Mouse (Mus musculus) heart, embryonic 10.5 days (tissue): ENCODE measurements around the gene Gm10644. TPM values are rescaled to one million over a fixed set of nuclear protein-coding genes. Genes with fewer than 3 reads are reported as not detected.

Experiments
- DNase-seq: peaks from one replicate; pipeline ENCODE4 v3.0.0-alpha.2; 2017; ENCODE audit warnings: low spot score
- H3K27ac ChIP-seq: fragments of 300-500 bp; sonication (generic); 2 replicates; pipeline ENCODE4 v1.5.1; 2016; ENCODE audit warnings: mild to moderate bottlenecking
- H3K27me3 ChIP-seq: fragments of 300-500 bp; sonication (generic); 2 replicates; pipeline ENCODE4 v1.6.1; 2016; ENCODE audit warnings: mild to moderate bottlenecking; ENCODE audit not compliant: poor library complexity, insufficient read depth, severe bottlenecking
- H3K36me3 ChIP-seq: fragments of 300-500 bp; sonication (generic); 2 replicates; pipeline ENCODE4 v1.6.1; 2016; ENCODE audit warnings: mild to moderate bottlenecking, moderate library complexity
- H3K4me1 ChIP-seq: fragments of 300-500 bp; sonication (generic); 2 replicates; pipeline ENCODE4 v1.6.1; 2016; ENCODE audit warnings: mild to moderate bottlenecking
- H3K4me3 ChIP-seq: fragments of 300-500 bp; sonication (generic); 2 replicates; pipeline ENCODE4 v1.5.1; 2016; ENCODE audit warnings: mild to moderate bottlenecking, moderate library complexity
- H3K9me3 ChIP-seq: fragments of 300-500 bp; sonication (generic); 2 replicates; pipeline ENCODE4 v1.6.1; 2016; ENCODE audit warnings: mild to moderate bottlenecking, moderate library complexity
- WGBS: fragments of 180-500 bp; shearing (Covaris S2); methylation state at CpG from one replicate; pipeline ENCODE4 v1.1.7; 2016; 5-methylcytosine and 5-hydroxymethylcytosine counted together
- polyA plus RNA-seq: library from polyadenylated mRNA; unstranded; fragments of >200 nt; fragmentation: Nextera tagmentation; extraction: Ambion mirVana; gene quantifications from 2 replicates; pipeline ENCODE4 v1.2.1, GENCODE M21; 2016

Gm10644 gene
- polyA plus RNA-seq, 1 experiment from 2014 or later, result 0.41 TPM

GRCm38 (mm10) chr8:83914232-83914631 lies 40.8 kb downstream of the Gm10644 start:
- Histone ChIP-seq H3K4me1 (peaks cover 69% of the 10 kb centered on the region), H3K9me3 (no peaks in the 10 kb centered on the region), H3K27me3 (no peaks in the 10 kb centered on the region), H3K36me3 (peaks cover 14% of the 10 kb centered on the region), H3K4me3 (no peak overlapping the region), H3K27ac (peak overlapping the region; percentile 67; the same call in 1 of the 2 replicates)
- 75% methylated on average over 3 of the region's 3 CpGs for WGBS
- no peak for DNase-seq

GRCm38 (mm10) chr8:83911809-83912731 lies 42.9 kb downstream of the Gm10644 start:
- Histone ChIP-seq H3K27me3 (no peaks in the 10 kb centered on the region), H3K9me3 (no peaks in the 10 kb centered on the region), H3K36me3 (peaks cover 4% of the 10 kb centered on the region; the same call in 1 of the 2 replicates), H3K27ac (0 out of 2 replicates have a peak overlapping the region, but pooled peaks have one; percentile 42), H3K4me3 (no peak overlapping the region), H3K4me1 (peaks cover 90% of the 10 kb centered on the region)
- 70% methylated on average over 5 of the region's 5 CpGs for WGBS
- DNase-seq, result no peak

DNA sequence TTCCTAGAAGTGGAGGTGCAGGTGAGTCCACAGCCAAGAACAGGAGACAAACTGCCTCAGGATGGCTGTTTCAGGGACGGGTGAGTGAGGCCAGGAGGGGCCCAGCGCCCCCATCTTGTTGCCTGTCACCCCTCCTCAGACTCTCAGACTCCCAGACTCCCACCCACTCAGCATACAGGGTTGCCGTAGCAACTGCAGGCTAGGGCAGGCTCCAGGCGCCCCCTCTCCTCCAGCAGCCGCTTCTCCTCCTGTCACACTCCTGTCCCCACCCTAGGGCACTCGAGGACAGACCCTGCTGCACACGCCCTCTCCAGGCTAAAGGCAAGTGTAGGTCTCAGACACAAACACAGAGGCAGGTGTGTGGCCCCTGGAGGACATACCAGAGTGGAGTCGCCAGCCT lies 45.7 kb downstream of the Gm10644 start:
- no peaks in the 10 kb centered on the region for H3K9me3 ChIP-seq
- WGBS, result 45% methylated on average over 8 of the region's 8 CpGs
- H3K36me3 ChIP-seq, result peaks cover 10% of the 10 kb centered on the region
- peak overlapping the region; percentile 5; the same call in 1 of the 2 replicates for H3K27ac ChIP-seq
- H3K4me3 ChIP-seq, result no peak overlapping the region
- DNase-seq, result no peak
- H3K4me1 ChIP-seq, result peaks cover 86% of the 10 kb centered on the region
- no peaks in the 10 kb centered on the region for H3K27me3 ChIP-seq

GRCm38 (mm10) chr8:83908583-83908982 lies 46.4 kb downstream of the Gm10644 start:
- Histone ChIP-seq H3K36me3 (peaks cover 10% of the 10 kb centered on the region), H3K4me1 (peaks cover 86% of the 10 kb centered on the region), H3K9me3 (no peaks in the 10 kb centered on the region), H3K4me3 (no peak overlapping the region), H3K27ac (no peak overlapping the region), H3K27me3 (no peaks in the 10 kb centered on the region)
- no peak for DNase-seq
- 73% methylated on average over 6 of the region's 6 CpGs for WGBS

DNA sequence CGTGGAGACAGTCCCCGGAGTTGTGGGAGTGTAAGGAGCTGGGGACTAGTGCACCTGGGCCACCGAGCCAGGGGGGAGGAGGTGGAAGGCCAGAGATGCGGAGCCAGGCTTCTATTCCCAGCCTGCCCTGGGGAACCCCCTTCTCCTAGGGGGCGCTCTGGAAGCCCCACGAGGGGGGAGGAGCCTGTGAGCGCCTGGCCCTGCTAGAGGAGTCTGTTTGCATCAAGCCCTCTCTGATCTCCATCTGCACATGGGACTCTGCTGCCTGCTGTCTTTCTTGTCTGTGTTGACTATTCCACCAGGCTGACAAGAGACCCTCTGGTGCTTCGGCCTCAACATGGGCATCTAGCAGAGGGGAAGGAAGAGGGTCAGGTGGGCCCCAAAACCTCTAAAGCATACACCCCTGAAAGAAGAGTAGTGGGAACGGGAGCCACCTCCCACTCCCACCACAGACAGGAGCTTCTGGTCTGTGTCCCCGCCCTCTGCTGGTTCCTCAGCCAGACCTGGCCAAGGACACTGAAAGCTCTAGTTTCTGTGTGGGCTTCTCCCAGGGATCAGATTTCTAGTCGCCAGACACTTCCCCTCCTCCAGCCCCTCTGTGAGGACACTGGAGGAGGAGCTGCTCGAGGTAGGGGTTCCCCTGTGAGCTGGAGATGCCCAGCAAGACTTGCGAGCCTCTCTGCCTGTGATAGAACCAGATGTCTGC lies 51.9 kb downstream of the Gm10644 start:
- H3K27ac ChIP-seq, result peak overlapping the region; percentile 59
- no peaks in the 10 kb centered on the region for H3K27me3 ChIP-seq
- no peaks in the 10 kb centered on the region for H3K9me3 ChIP-seq
- WGBS, result 10% methylated on average over 13 of the region's 13 CpGs
- DNase-seq, result no peak
- H3K4me3 ChIP-seq, result peak overlapping the region; percentile 43
- peaks cover 71% of the 10 kb centered on the region for H3K4me1 ChIP-seq
- H3K36me3 ChIP-seq, result peaks cover 7% of the 10 kb centered on the region; the same call in 1 of the 2 replicates

GRCm38 (mm10) chr8:83901566-83902485 lies 53.2 kb downstream of the Gm10644 start:
- Histone ChIP-seq H3K27me3 (peaks cover 6% of the 10 kb centered on the region; the same call in 1 of the 2 replicates), H3K4me3 (peak overlapping the region; percentile 90), H3K36me3 (peaks cover 7% of the 10 kb centered on the region; the same call in 1 of the 2 replicates), H3K9me3 (no peaks in the 10 kb centered on the region), H3K4me1 (peaks cover 67% of the 10 kb centered on the region), H3K27ac (no peak overlapping the region; the same call in 1 of the 2 replicates)
- WGBS, result 9% methylated on average over 13 of the region's 14 CpGs
- DNase-seq, result no peak

- WGBS, result under 1% methylated on average over 40 of the region's 40 CpGs
- peak overlapping the region; percentile 93 for H3K27ac ChIP-seq
- H3K4me3 ChIP-seq, result peak overlapping the region; percentile 90
- DNase-seq, result no peak
- H3K9me3 ChIP-seq, result no peaks in the 10 kb centered on the region
- peaks cover 14% of the 10 kb centered on the region; the same call in 1 of the 2 replicates for H3K27me3 ChIP-seq
- peaks cover 7% of the 10 kb centered on the region; the same call in 1 of the 2 replicates for H3K36me3 ChIP-seq
- peaks cover 63% of the 10 kb centered on the region for H3K4me1 ChIP-seq
Observed at GRCm38 (mm10) chr8:83900957-83901270, 54.1 kb downstream of the Gm10644 start.

- Histone ChIP-seq H3K36me3 (peaks cover 3% of the 10 kb centered on the region; the same call in 1 of the 2 replicates), H3K27ac (peak overlapping the region; percentile 93), H3K4me3 (peak overlapping the region; percentile 90), H3K27me3 (peaks cover 18% of the 10 kb centered on the region; the same call in 1 of the 2 replicates), H3K4me1 (peaks cover 60% of the 10 kb centered on the region), H3K9me3 (no peaks in the 10 kb centered on the region)
- DNase-seq, result no peak
- WGBS, result 3% methylated on average over 90 of the region's 100 CpGs
Observed at GRCm38 (mm10) chr8:83900266-83900956, 54.6 kb downstream of the Gm10644 start.

DNA sequence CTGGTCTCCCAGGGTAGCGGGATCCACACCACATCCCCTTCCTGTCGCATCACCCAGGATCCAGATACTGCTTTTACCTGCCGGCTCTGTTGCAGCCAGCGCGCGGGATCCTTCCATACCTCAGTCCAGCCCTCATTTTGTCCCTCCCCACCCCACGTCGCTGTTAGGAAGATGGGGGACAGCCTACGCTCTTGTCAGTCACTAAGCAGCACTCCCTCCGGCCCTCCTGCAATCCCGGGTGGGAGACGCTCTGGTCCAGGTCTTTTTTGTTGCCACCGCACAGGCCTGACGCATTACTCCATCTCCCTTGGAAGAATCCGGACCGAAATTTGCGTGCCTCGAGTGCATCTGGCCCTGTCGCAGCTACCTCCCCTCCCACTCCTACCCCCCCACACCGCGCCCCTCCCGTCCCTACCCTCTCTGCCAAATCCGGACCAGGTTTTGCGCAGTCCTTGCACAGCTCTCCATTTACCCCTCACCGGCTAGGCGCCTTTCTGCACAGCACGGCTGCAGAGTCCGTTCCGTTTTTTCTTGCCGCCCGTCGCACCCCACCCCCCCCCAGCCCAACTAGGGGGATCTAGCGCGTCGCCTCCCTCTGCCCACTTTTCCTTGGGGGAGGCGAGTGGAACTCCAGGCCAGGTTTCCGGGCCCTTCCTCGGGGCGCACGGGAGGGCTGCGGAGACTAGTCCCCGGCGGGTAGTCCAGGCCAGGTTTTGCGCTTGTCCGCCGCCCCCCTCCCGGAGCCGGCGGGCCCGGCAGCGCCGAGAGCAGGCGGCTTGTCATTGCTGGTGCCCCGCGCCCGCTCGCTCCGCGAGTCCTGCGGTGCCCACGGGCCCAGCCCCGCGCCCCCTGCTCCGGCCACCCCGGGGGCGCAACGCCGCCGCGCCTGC lies 55.4 kb downstream of the Gm10644 start, which contains the start of gene Adgrl1:
Adgrl1 (plus strand) TSS at position 743 of the 890 bp plus-strand sequence.
- Histone ChIP-seq H3K4me1 (peaks cover 52% of the 10 kb centered on the region), H3K4me3 (peak within 1 kb of the TSS; percentile 90), H3K27ac (peak within 1 kb of the TSS; percentile 93), H3K27me3 (peaks cover 26% of the 10 kb centered on the region; the same call in 1 of the 2 replicates), H3K9me3 (no peaks in the 10 kb centered on the region), H3K36me3 (no peaks in the 10 kb centered on the region)
- peak; percentile 97 for DNase-seq
- under 1% methylated on average over 70 of the region's 70 CpGs for WGBS

DNA sequence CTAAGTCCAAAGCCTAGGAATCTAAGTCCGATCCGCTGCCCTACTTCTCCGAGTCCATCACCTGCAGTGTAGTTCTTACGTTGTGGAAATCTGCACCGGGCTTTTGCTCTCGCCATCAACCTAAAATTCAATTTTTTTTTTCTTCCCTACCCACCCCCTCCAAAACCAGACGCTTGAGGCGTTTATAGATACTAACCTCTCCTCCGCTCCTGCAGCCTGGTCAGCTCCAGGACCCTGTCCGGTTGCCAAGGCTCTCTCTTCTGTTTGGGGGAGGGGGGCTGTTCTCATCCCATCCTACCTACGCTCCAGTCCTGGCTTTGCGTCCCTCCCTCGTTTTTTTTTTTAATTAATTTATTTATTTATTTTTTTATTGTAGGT lies 56.0 kb downstream of the Gm10644 start:
- peak; percentile 85 for DNase-seq
- Histone ChIP-seq H3K27me3 (peaks cover 32% of the 10 kb centered on the region; the same call in 1 of the 2 replicates), H3K4me3 (peak overlapping the region; percentile 90), H3K36me3 (no peaks in the 10 kb centered on the region), H3K27ac (peak overlapping the region; percentile 93; the same call in 1 of the 2 replicates), H3K9me3 (no peaks in the 10 kb centered on the region), H3K4me1 (peaks cover 46% of the 10 kb centered on the region)
- WGBS, result 1% methylated on average over 13 of the region's 13 CpGs

- no peaks in the 10 kb centered on the region for H3K36me3 ChIP-seq
- 11% methylated on average over 10 of the region's 10 CpGs for WGBS
- H3K4me3 ChIP-seq, result peak overlapping the region; percentile 90
- peaks cover 41% of the 10 kb centered on the region for H3K4me1 ChIP-seq
- H3K27ac ChIP-seq, result peak overlapping the region; percentile 93; the same call in 1 of the 2 replicates
- DNase-seq, result no peak
- H3K9me3 ChIP-seq, result no peaks in the 10 kb centered on the region
- peaks cover 38% of the 10 kb centered on the region; the same call in 1 of the 2 replicates for H3K27me3 ChIP-seq
Observed at GRCm38 (mm10) chr8:83898456-83898855, 56.5 kb downstream of the Gm10644 start.
